Mouse (Mus musculus): ENCODE data around the gene Pde7b.

DNA sequence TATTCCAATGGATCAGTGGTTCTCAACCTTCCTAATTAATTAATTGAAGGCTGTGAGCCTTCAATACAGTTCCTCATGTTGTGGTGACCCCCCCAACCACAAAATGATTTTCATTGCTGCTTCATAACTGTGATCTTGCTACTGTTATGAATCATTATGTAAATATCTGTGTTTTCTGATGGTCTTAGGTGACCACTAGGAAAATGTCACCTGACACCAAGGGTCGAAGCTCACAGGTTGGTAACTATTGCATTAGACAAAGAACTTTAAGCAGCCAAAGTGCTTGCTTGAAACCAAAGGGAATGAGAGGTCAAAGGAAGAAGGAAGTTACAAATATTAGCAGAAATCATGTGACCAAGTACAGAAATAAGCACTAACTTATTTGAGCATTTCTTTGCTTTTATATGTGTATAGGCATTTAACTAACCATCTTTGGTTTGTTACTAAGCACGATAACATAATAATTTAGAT is 45.6 kb upstream of the Pde7b start:
- TF ChIP-seq EP300 (IDR thresholded peaks at IDR 0.05; ENCODE audit: insufficient read depth, low read depth, low read length) = no peak
- no peak for TF ChIP-seq CTCF (IDR thresholded peaks at IDR 0.05)
- TF ChIP-seq POLR2A (IDR thresholded peaks at IDR 0.05; ENCODE audit: insufficient read depth, low read depth, low read length) = no peak
